Mouse (Mus musculus) 416B (cell line): ENCODE measurements around the gene Cdkn2c.
A peak's percentile ranks its signal among the peaks of the same experiment; 100 is the strongest.
"Not testable (repeated sequence)": the region's sequence is repeated elsewhere in the genome, so short reads cannot be mapped to it uniquely, and the experiment has no call there.

Experiments
- DNase-seq: peaks from one replicate; pipeline ENCODE4 v3.0.0; 2011; ENCODE audit warnings: low read depth

Cdkn2c gene

GRCm38 (mm10) chr4:109666461-109667269 is at the start of gene Cdkn2c:
Gene Cdkn2c, minus strand, starts transcription at chr4:109667189.
- peak; percentile 87 for DNase-seq

GRCm38 (mm10) chr4:109705349-109705748 is 38.4 kb upstream of the Cdkn2c start:
- peak; percentile 74 for DNase-seq

- DNase-seq, result peak; percentile 80
Measured at GRCm38 (mm10) chr4:109703568-109703967, 36.6 kb upstream of the Cdkn2c start.

GRCm38 (mm10) chr4:109700727-109701126 is 33.7 kb upstream of the Cdkn2c start:
- not testable (repeated sequence) for DNase-seq

- DNase-seq, result peak; percentile 36
Measured at GRCm38 (mm10) chr4:109692674-109693073, 25.7 kb upstream of the Cdkn2c start.

GRCm38 (mm10) chr4:109683561-109683960 is 16.6 kb upstream of the Cdkn2c start:
- DNase-seq, result no peak

- DNase-seq, result no peak
Measured at GRCm38 (mm10) chr4:109677221-109677620, 10.2 kb upstream of the Cdkn2c start.

- DNase-seq, result peak; percentile 98
Measured at GRCm38 (mm10) chr4:109676218-109677215, 9.5 kb upstream of the Cdkn2c start, which contains the start of gene Faf1. Gene Faf1, plus strand, starts transcription at chr4:109676588.

- DNase-seq, result peak; percentile 66
Measured at GRCm38 (mm10) chr4:109674097-109674496, 7.1 kb upstream of the Cdkn2c start.

GRCm38 (mm10) chr4:109671941-109672340 is 5.0 kb upstream of the Cdkn2c start:
- no peak for DNase-seq

- peak; percentile 77 for DNase-seq
Measured at GRCm38 (mm10) chr4:109670213-109670612, 3.2 kb upstream of the Cdkn2c start.

GRCm38 (mm10) chr4:109667518-109667917 is 529 bp upstream of the Cdkn2c start:
- peak; percentile 57 for DNase-seq

GRCm38 (mm10) chr4:109665982-109666460 is 968 bp downstream of the Cdkn2c start:
- no peak for DNase-seq

GRCm38 (mm10) chr4:109665101-109665981 is 1.6 kb downstream of the Cdkn2c start:
- DNase-seq, result peak; percentile 88

- no peak for DNase-seq
Measured at GRCm38 (mm10) chr4:109664091-109664490, 2.9 kb downstream of the Cdkn2c start.

- DNase-seq, result no peak
Measured at GRCm38 (mm10) chr4:109662271-109662670, 4.7 kb downstream of the Cdkn2c start.

GRCm38 (mm10) chr4:109661183-109661582 is 5.8 kb downstream of the Cdkn2c start:
- no peak for DNase-seq

GRCm38 (mm10) chr4:109660568-109660967 is 6.4 kb downstream of the Cdkn2c start:
- no peak for DNase-seq

- no peak for DNase-seq
Measured at GRCm38 (mm10) chr4:109659571-109659970, 7.4 kb downstream of the Cdkn2c start.

- no peak for DNase-seq
Measured at GRCm38 (mm10) chr4:109658826-109659225, 8.2 kb downstream of the Cdkn2c start.

- peak; percentile 63 for DNase-seq
Measured at GRCm38 (mm10) chr4:109657851-109658500, 9.0 kb downstream of the Cdkn2c start.
